Mouse (Mus musculus) myocyte (in vitro differentiated cells): ENCODE results near the gene Dpysl4. TPM values are rescaled to one million over a fixed set of nuclear protein-coding genes. Genes with fewer than 3 reads are reported as not detected.

Source experiments
- H3K27me3 ChIP-seq: one replicate; pipeline ENCODE4 v1.6.1; 2011; ENCODE audit not compliant: control insufficient read depth, insufficient read depth, insufficient read length
- H3K36me3 ChIP-seq: one replicate; pipeline ENCODE4 v1.6.1; 2011; ENCODE audit not compliant: control insufficient read depth, insufficient read depth
- H3K4me2 ChIP-seq: one replicate; pipeline ENCODE4 v1.6.1; 2011; ENCODE audit warnings: low read depth, control low read depth
- H3K4me3 ChIP-seq: one replicate; pipeline ENCODE4 v1.5.1; 2011; ENCODE audit warnings: mild to moderate bottlenecking, control low read depth, moderate library complexity
- H3K79me2 ChIP-seq: one replicate; pipeline ENCODE4 v1.6.1; 2011; ENCODE audit not compliant: control insufficient read depth, insufficient read depth
- H3ac ChIP-seq: one replicate; pipeline ENCODE4 v1.6.1; 2011; ENCODE audit not compliant: control insufficient read depth, insufficient read length
- CEBPB ChIP-seq: IDR thresholded peaks from 2 replicates; pipeline ENCODE4 v1.6.1; 2011; ENCODE audit warnings: mild to moderate bottlenecking, moderate library complexity; ENCODE audit not compliant: poor library complexity, insufficient read depth, severe bottlenecking
- E2F4 ChIP-seq: IDR thresholded peaks from one replicate; pipeline ENCODE4 v1.6.1; 2011; ENCODE audit warnings: mild to moderate bottlenecking, control low read depth, moderate library complexity; ENCODE audit not compliant: insufficient read depth
- MAX ChIP-seq: IDR thresholded peaks from one replicate; pipeline ENCODE4 v1.6.1; 2011; ENCODE audit warnings: low read depth, mild to moderate bottlenecking, control low read depth
- MYOD1 ChIP-seq, 3 experiments: IDR thresholded peaks; one replicate each; pipeline ENCODE4 v1.6.1; 2011; ENCODE audit warnings: control low read depth in 2 of 3, low read depth in 2 of 3, mild to moderate bottlenecking in 2 of 3, moderate library complexity in 1 of 3; ENCODE audit not compliant: insufficient read length in 2 of 3, control insufficient read depth in 1 of 3
- MYOG ChIP-seq, 3 experiments: IDR thresholded peaks; one replicate each; pipeline ENCODE4 v1.6.1; 2011; ENCODE audit warnings: control low read depth in 2 of 3, low read depth in 2 of 3, mild to moderate bottlenecking in 2 of 3; ENCODE audit not compliant: insufficient read length in 2 of 3, control insufficient read depth in 1 of 3, insufficient read depth in 1 of 3
- POLR2A ChIP-seq: IDR thresholded peaks from one replicate; pipeline ENCODE4 v1.6.1; 2011; ENCODE audit warnings: low read depth, mild to moderate bottlenecking, control low read depth, moderate library complexity; ENCODE audit not compliant: insufficient read length
- POLR2AphosphoS2 ChIP-seq: IDR thresholded peaks from one replicate; pipeline ENCODE4 v1.6.1; 2011; ENCODE audit warnings: low read depth, control low read depth; ENCODE audit not compliant: insufficient read length
- REST ChIP-seq: IDR thresholded peaks from one replicate; pipeline ENCODE4 v1.6.1; 2011; ENCODE audit warnings: mild to moderate bottlenecking, control low read depth, moderate library complexity; ENCODE audit not compliant: insufficient read depth, insufficient read length
- SRF ChIP-seq: IDR thresholded peaks from one replicate; pipeline ENCODE4 v1.6.1; 2011; ENCODE audit warnings: low read depth; ENCODE audit not compliant: control insufficient read depth, insufficient read length
- TCF12 ChIP-seq: IDR thresholded peaks from one replicate; pipeline ENCODE4 v1.6.1; 2011; ENCODE audit warnings: mild to moderate bottlenecking, control low read depth; ENCODE audit not compliant: poor library complexity, insufficient read depth, severe bottlenecking
- TCF3 ChIP-seq: IDR thresholded peaks from one replicate; pipeline ENCODE4 v1.6.1; 2011; ENCODE audit warnings: low read depth, control low read depth; ENCODE audit not compliant: insufficient read length
- USF1 ChIP-seq: IDR thresholded peaks from one replicate; pipeline ENCODE4 v1.6.1; 2011; ENCODE audit warnings: low read depth, mild to moderate bottlenecking, control low read depth, moderate library complexity
- polyA plus RNA-seq: library from polyadenylated mRNA; unstranded; fragments of >200 nt; fragmentation: generic; extraction: Trizol; gene quantifications from one replicate; pipeline ENCODE4 v1.2.1, GENCODE M21; 2012; ENCODE audit warnings: missing spikeins

Dpysl4 gene
- polyA plus RNA-seq, 1 experiment: not detected

- TF ChIP-seq MAX: no peak
- no peak for TF ChIP-seq USF1
- no peak for TF ChIP-seq POLR2A
- TF ChIP-seq REST: no peak
- no peak for TF ChIP-seq SRF
- no peak for TF ChIP-seq E2F4
- no peak for TF ChIP-seq CEBPB
- no peak for TF ChIP-seq TCF12
- no peak for TF ChIP-seq TCF3
- no peak for TF ChIP-seq MYOD1 (IDR thresholded peaks at IDR 0.05; ENCODE audit: control insufficient read depth in 1 of 3, insufficient read length in 2 of 3, low read depth in 2 of 3)
- no peak for TF ChIP-seq MYOG (IDR thresholded peaks at IDR 0.05; ENCODE audit: control insufficient read depth in 1 of 3, insufficient read depth in 1 of 3, insufficient read length in 2 of 3, low read depth in 2 of 3)
- TF ChIP-seq POLR2AphosphoS2: no peak
Measured at GRCm38 (mm10) chr7:139101286-139101804, 15.5 kb downstream of the Dpysl4 start.

DNA sequence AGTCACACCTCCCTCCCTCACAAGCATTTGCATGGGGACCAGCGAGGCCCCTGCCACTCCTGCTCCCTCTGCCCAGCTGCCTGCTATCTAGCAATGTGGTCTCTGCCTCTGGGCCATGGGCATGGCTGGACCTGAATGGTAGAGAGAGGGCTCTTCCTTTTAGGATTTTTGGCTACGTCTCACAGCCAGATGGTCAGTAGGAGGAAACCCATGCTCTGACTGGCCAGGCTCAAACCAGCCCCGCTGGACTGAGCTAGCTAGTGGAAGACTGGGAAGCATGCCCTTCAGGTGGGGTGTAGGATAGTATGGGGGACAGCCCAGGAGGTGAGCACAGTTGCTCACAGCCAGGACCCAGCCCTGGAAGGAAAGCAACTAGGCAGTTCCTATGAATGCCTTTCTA lies 16.0 kb downstream of the Dpysl4 start:
- Histone ChIP-seq H3K36me3 (no peaks in the 10 kb centered on the region), H3K4me3 (no peak overlapping the region), H3K79me2 (no peaks in the 10 kb centered on the region), H3K4me2 (no peak overlapping the region), H3K27me3 (peaks cover 57% of the 10 kb centered on the region), H3ac (no peak overlapping the region)
- TF ChIP-seq TCF3: no peak
- no peak for TF ChIP-seq MYOG (IDR thresholded peaks at IDR 0.05; ENCODE audit: control insufficient read depth in 1 of 3, insufficient read depth in 1 of 3, insufficient read length in 2 of 3, low read depth in 2 of 3)
- TF ChIP-seq POLR2AphosphoS2: no peak
- no peak for TF ChIP-seq MYOD1 (IDR thresholded peaks at IDR 0.05; ENCODE audit: control insufficient read depth in 1 of 3, insufficient read length in 2 of 3, low read depth in 2 of 3)
- no peak for TF ChIP-seq E2F4
- no peak for TF ChIP-seq CEBPB
- no peak for TF ChIP-seq USF1
- no peak for TF ChIP-seq REST
- TF ChIP-seq TCF12: no peak
- no peak for TF ChIP-seq POLR2A
- no peak for TF ChIP-seq SRF
- TF ChIP-seq MAX: no peak

More at GRCm38 (mm10) chr7:139101286-139101804, 15.5 kb downstream of the Dpysl4 start:
- no peaks in the 10 kb centered on the region for H3K79me2 ChIP-seq
- no peaks in the 10 kb centered on the region for H3K36me3 ChIP-seq
- H3K4me2 ChIP-seq: no peak overlapping the region
- peaks cover 62% of the 10 kb centered on the region for H3K27me3 ChIP-seq
- no peak overlapping the region for H3ac ChIP-seq
- no peak overlapping the region for H3K4me3 ChIP-seq

DNA sequence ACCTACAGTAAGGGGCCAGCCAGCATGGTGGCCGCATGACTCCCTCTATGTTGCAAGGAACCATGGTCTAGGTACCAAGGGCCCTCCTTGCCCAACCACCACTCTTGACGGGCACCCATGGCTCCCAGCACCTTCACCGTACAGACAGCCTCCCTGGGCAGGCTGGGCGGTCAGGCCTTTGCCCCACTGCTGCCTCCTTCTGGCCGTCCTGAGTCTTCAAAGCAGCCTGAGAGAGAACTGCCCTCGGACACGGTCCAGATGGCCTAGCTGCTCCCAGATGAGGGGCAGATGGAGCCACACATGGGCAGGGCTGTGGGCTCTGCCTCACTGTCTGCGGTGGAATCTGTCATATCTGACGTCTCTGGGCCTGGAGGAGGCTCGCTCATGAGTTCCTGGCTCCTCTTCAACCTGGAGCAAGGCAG lies 18.2 kb downstream of the Dpysl4 start:
- Histone ChIP-seq H3K4me2 (no peak overlapping the region), H3ac (no peak overlapping the region), H3K79me2 (no peaks in the 10 kb centered on the region), H3K4me3 (no peak overlapping the region), H3K36me3 (no peaks in the 10 kb centered on the region), H3K27me3 (peaks cover 38% of the 10 kb centered on the region)
- TF ChIP-seq CEBPB (no peak), TCF12 (no peak)

DNA sequence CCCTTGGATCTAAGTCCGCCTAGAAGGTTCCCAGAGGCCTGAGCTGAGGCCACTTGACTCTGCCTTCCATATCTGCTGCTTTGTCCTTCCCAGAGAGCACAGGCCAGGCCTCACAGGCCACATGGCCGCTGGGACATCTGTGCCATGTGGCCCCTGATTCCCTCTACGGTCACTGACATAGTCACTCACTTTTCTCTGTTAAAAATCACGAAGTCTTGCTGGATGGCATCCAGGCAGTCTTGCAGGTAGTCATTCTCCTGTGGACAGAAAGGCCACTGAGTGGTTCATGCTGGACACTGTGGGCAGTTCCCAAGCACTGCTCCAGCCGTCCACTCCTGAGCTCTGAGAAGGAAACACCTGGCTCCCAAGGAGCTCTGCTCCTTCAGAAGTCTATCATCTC lies 19.3 kb downstream of the Dpysl4 start:
- Histone ChIP-seq H3K4me3 (no peak overlapping the region), H3K27me3 (peaks cover 27% of the 10 kb centered on the region), H3ac (no peak overlapping the region), H3K79me2 (no peaks in the 10 kb centered on the region), H3K4me2 (no peak overlapping the region), H3K36me3 (no peaks in the 10 kb centered on the region)
- TF ChIP-seq E2F4 (no peak), MAX (no peak), TCF12 (no peak)

DNA sequence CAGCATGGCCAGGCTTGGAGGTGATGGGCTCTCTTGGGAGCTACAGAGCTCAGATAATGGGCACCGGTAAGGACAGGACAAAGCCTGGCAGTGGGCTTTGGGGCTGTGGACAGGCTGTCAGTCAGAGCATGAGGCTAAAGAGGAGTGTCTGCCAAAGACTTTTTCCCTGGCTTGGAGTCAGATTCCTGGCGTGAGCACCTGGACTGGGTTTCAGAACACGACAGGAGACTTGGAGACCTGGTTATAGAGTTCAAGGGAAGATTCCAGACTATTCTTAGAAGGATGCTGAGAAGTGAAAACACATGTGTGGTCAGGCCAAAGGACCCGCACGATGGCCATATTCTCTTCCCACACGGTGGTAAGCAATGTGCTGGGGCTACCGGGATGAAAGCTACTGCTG lies 19.9 kb downstream of the Dpysl4 start:
- no peaks in the 10 kb centered on the region for H3K79me2 ChIP-seq
- peaks cover 21% of the 10 kb centered on the region for H3K27me3 ChIP-seq
- TF ChIP-seq TCF12 (no peak), MYOD1 (IDR thresholded peaks at IDR 0.05; ENCODE audit: control insufficient read depth in 1 of 3, insufficient read length in 2 of 3, low read depth in 2 of 3) (no peak), SRF (no peak), POLR2AphosphoS2 (no peak), MAX (no peak), CEBPB (no peak), POLR2A (no peak), TCF3 (no peak), MYOG (IDR thresholded peaks at IDR 0.05; ENCODE audit: control insufficient read depth in 1 of 3, insufficient read depth in 1 of 3, insufficient read length in 2 of 3, low read depth in 2 of 3) (no peak), REST (no peak)
- H3K36me3 ChIP-seq: no peaks in the 10 kb centered on the region
- H3ac ChIP-seq: no peak overlapping the region
- no peak overlapping the region for H3K4me3 ChIP-seq
- H3K4me2 ChIP-seq: no peak overlapping the region
